Mouse (Mus musculus) brain, embryonic 14.5 days (tissue): ENCODE measurements at regions not wholly inside any gene's neighbourhood (a gene's known extent, or its start where the extent isn't known, plus 50 kb on each side); places are given as distances from the start of the nearest gene placed in this dataset.

ENCODE experiments used
- CTCF ChIP-seq: fragments of 200-500 bp; IDR thresholded peaks from 2 replicates; pipeline ENCODE4 v1.5.1; 2012; ENCODE audit warnings: inconsistent platforms, mild to moderate bottlenecking, moderate library complexity, borderline replicate concordance; ENCODE audit not compliant: insufficient read depth, insufficient read length; ENCODE audit errors: extremely low read depth
- POLR2A ChIP-seq: fragments of 200-500 bp; IDR thresholded peaks from 2 replicates; pipeline ENCODE4 v1.6.1; 2012; ENCODE audit warnings: mild to moderate bottlenecking, inconsistent platforms, borderline replicate concordance; ENCODE audit not compliant: poor library complexity, insufficient read depth, insufficient read length, severe bottlenecking; ENCODE audit errors: extremely low read depth

DNA sequence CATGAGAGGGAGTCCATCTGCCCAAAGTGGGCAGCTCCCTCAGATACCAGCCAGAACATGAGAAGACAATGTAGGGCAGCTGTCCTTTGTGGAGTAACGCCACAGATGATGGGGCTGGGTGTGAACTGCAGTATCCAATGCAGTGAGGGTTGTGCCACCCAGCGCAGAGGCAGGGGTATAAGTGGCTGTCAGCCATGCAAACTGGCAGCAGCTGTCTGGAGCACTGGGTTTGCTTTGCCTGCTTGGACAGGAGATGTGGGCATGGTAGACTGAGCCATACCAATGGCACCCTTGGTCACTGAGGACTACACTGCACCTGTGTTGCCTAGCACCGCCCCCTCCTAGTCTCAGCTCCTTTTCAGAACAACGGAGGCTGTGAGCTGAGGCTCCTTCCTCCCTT lies 244.6 kb upstream of the Mgmt start:
- TF ChIP-seq POLR2A: no peak
- no peak for TF ChIP-seq CTCF
